Mouse (Mus musculus) kidney, adult 2 months (tissue): Measurements from ENCODE around the gene Maco1. TPM values are rescaled to one million over a fixed set of nuclear protein-coding genes. Genes with fewer than 3 reads are reported as not detected.
"Not testable (repeated sequence)": the region's sequence is repeated elsewhere in the genome, so short reads cannot be mapped to it uniquely, and the experiment has no call there.

Experiments used
- DNase-seq: peaks from one replicate; pipeline ENCODE4 v3.0.0; 2021
- H3K27ac ChIP-seq: fragments of 200-500 bp; 2 replicates; pipeline ENCODE4 v1.5.1; 2012; ENCODE audit warnings: low read depth, low read length, control low read depth, inconsistent platforms; ENCODE audit not compliant: insufficient read depth
- H3K27me3 ChIP-seq: fragments of 200-500 bp; replicated peaks from 2 replicates; pipeline ENCODE4 v1.6.1; 2012; ENCODE audit warnings: mild to moderate bottlenecking, moderate library complexity, low read length, inconsistent platforms; ENCODE audit not compliant: control insufficient read depth, insufficient read depth
- H3K36me3 ChIP-seq: fragments of 200-500 bp; 2 replicates; pipeline ENCODE4 v1.6.1; 2012; ENCODE audit warnings: mild to moderate bottlenecking, moderate library complexity, low read length, inconsistent platforms; ENCODE audit not compliant: control insufficient read depth, insufficient read depth
- H3K4me1 ChIP-seq: fragments of 200-500 bp; 2 replicates; pipeline ENCODE4 v1.6.1; 2011; ENCODE audit warnings: low read length; ENCODE audit not compliant: control insufficient read depth, insufficient read depth
- H3K4me3 ChIP-seq: fragments of 200-500 bp; 2 replicates; pipeline ENCODE4 v1.5.1; 2011; ENCODE audit warnings: mild to moderate bottlenecking, low read depth, low read length, control low read depth; ENCODE audit not compliant: insufficient read depth
- CTCF ChIP-seq: fragments of 200-500 bp; conservative IDR thresholded peaks from 2 replicates; pipeline ENCODE4 v1.5.1; 2011; ENCODE audit warnings: low read depth, mild to moderate bottlenecking, control low read depth, low read length, moderate library complexity, mixed read lengths; ENCODE audit not compliant: insufficient read depth, insufficient read length
- POLR2A ChIP-seq: fragments of 200-500 bp; IDR thresholded peaks from one replicate; pipeline ENCODE4 v1.6.1; 2011; ENCODE audit warnings: low read depth, low read length, control low read depth
- WGBS: fragments of 180-500 bp; shearing (Covaris S2); methylation state at CpG from one replicate; pipeline ENCODE4 v1.1.7; 2018; 5-methylcytosine and 5-hydroxymethylcytosine counted together
- polyA plus RNA-seq: library from polyadenylated mRNA; depleted of rRNA; stranded (reverse); fragments of >200 nt; gene quantifications from 2 replicates; pipeline ENCODE4 v1.2.3, GENCODE M21; 2012

Maco1 gene
- polyA plus RNA-seq, 1 experiment: 10.8 TPM

DNA sequence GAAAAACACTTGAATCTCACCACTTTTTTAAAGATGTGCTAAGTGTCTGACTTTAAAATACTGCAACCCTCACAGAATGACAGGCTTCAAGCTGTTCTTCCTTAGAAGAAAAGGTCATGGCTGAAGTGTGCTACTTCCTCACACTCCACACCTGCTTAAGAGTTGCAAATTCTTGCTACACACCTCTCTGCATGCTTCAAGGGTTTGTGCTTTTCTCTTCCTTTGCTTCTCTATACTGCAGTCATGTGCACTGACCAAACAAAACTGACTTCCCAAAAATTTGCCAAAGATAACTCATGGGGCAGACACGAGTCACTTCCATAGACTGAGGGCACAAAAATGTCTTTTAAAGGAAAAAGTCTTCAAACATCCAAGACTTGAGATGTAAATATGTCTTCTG lies 14.9 kb downstream of the Maco1 start:
- H3K36me3 ChIP-seq: no peaks in the 10 kb centered on the region
- TF ChIP-seq POLR2A (no peak), CTCF (no peak)
- no peaks in the 10 kb centered on the region for H3K27me3 ChIP-seq
- no peak overlapping the region for H3K27ac ChIP-seq
- peaks cover 7% of the 10 kb centered on the region; the same call in 1 of the 2 replicates for H3K4me1 ChIP-seq
- no peak overlapping the region for H3K4me3 ChIP-seq
- no peak for DNase-seq
- 58% methylated on average over 1 of the region's 1 CpGs for WGBS

DNA sequence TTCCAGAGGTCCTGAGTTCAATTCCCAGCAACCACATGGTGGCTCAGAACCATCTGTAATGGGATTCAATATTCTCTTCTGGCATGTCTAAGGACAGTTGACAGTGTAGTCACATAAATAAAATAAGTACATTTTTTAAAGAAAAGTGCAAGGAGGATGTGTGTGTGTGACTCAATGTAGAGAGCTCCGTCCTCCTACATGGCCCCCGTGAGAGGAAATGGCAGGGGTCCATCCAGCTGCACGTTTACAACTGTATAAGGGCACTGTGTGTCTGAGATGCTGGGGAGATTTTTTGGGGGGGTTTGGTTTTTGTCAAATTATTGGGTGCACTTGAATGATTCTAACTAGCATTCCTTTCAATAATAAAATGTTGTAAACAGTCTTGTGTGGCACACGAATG lies 17.7 kb downstream of the Maco1 start:
- TF ChIP-seq CTCF: no peak
- TF ChIP-seq POLR2A: no peak

DNA sequence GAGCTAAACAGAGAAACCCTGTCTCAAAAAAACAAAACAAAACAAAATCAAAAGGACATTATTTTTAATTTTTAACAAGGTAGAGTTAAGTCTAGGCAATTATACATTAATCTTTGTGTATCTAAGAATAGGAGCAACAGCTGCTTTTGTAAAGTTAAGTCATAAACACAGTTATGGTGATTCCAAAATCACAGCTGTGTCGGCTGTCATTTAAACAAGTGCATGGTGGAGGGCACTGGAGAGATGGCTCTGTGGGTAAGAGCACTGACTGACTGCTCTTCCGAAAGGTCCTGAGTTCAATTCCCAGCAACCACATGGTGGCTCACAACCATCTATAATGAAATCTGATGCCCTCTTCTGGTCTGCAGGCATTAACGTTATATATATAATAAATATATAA lies 21.2 kb downstream of the Maco1 start:
- no peak overlapping the region for H3K27ac ChIP-seq
- H3K4me3 ChIP-seq: no peak overlapping the region
- TF ChIP-seq POLR2A (no peak), CTCF (no peak)
- peaks cover 2% of the 10 kb centered on the region; the same call in 1 of the 2 replicates for H3K36me3 ChIP-seq
- no peak for DNase-seq
- WGBS: 75% methylated on average over 3 of the region's 3 CpGs
- H3K27me3 ChIP-seq: no peaks in the 10 kb centered on the region
- H3K4me1 ChIP-seq: no peaks in the 10 kb centered on the region

More for the DNA sequence above, 17.7 kb downstream of the Maco1 start:
- Histone ChIP-seq H3K27me3 (no peaks in the 10 kb centered on the region), H3K36me3 (peaks cover 2% of the 10 kb centered on the region; the same call in 1 of the 2 replicates), H3K4me3 (no peak overlapping the region), H3K4me1 (no peaks in the 10 kb centered on the region; the same call in 1 of the 2 replicates), H3K27ac (no peak overlapping the region)
- no peak for DNase-seq
- 79% methylated on average over 4 of the region's 4 CpGs for WGBS

DNA sequence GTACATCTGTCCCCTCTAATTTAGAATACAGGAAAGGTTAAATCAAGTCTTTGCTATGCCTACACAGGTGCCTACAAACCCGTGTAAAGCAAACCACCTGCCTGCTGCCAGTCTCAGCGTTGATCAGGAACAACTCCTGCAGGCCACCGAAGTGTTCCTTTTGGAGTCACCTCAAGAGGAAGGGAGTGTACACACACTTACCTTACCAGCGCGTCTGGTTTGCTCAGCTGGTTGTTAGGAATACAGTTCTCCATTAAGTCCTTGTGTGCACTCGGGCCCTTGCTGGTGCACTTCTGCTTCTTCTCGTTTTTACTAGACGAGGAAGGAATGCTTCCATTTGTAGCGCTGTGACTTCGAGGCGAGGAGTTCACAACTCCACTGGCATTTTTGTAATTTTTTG lies 25.3 kb downstream of the Maco1 start:
- no peak for DNase-seq
- 88% methylated on average over 11 of the region's 11 CpGs for WGBS
- H3K4me1 ChIP-seq: peaks cover 4% of the 10 kb centered on the region; the same call in 1 of the 2 replicates
- no peaks in the 10 kb centered on the region; the same call in 1 of the 2 replicates for H3K36me3 ChIP-seq
- no peak overlapping the region for H3K4me3 ChIP-seq
- no peaks in the 10 kb centered on the region for H3K27me3 ChIP-seq
- no peak overlapping the region for H3K27ac ChIP-seq
- TF ChIP-seq POLR2A (no peak), CTCF (no peak)

DNA sequence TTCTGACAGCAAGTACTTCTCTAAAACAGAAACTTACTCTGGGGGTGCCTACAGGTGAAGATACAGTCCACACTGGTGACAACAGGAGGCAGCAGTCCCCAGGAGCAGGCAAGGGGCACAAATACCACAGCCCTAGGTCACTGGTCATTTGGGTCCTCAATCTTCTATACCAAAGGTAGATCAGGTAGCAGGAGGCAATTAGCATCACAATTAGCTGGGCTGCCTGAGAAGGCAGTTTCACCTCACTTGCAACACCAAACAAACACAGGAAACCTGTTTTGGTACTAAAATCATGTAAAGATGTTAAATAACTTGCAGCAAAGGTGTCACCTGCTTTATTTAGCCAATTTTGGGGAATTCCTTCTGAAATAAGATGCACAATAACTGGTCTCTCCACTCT lies 26.8 kb downstream of the Maco1 start:
- H3K4me3 ChIP-seq: no peak overlapping the region
- DNase-seq: no peak
- no peak for TF ChIP-seq CTCF
- TF ChIP-seq POLR2A: no peak
- H3K36me3 ChIP-seq: no peaks in the 10 kb centered on the region; the same call in 1 of the 2 replicates
- H3K27ac ChIP-seq: no peak overlapping the region
- H3K27me3 ChIP-seq: no peaks in the 10 kb centered on the region
- peaks cover 4% of the 10 kb centered on the region; the same call in 1 of the 2 replicates for H3K4me1 ChIP-seq

DNA sequence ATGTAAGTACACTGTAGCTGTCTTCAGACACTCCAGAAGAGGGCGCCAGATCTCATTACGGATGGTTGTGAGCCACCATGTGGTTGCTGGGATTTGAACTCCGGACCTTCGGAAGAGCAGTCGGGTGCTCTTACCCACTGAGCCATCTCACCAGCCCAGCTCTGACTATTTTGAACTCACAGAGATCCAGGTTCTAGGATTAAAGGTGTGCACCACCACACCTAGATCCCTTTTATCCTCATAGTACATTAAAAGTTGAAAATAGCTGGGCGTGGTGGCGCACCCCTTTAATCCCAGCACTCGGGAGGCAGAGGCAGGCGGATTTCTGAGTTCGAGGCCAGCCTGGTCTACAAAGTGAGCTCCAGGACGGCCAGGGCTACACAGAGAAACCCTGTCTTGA lies 27.3 kb downstream of the Maco1 start:
- H3K36me3 ChIP-seq, DNase-seq, H3K4me1 ChIP-seq, H3K27ac ChIP-seq, H3K27me3 ChIP-seq, H3K4me3 ChIP-seq: not testable (repeated sequence)
- 96% methylated on average over 11 of the region's 11 CpGs for WGBS

DNA sequence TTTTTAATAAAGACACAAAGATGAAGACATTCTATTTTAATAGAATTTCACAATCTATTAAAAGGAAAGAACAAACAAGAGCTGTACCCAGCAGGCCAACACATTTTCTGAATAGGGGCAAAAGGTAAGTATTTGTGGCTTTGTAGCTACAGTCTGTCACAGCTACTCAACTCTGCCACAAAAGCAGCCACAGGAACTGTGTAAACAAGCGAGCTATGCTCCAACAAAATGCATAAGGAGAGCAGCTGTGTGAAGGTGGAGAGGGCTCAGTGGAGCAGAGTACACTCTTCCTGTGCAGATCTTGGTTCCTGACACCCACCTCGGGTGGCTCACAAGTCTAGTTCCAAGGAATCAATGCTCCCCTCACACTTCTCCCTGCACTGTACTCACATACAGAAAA lies 29.6 kb downstream of the Maco1 start:
- Histone ChIP-seq H3K4me3 (no peak overlapping the region), H3K27ac (no peak overlapping the region), H3K27me3 (no peaks in the 10 kb centered on the region), H3K36me3 (no peaks in the 10 kb centered on the region; the same call in 1 of the 2 replicates), H3K4me1 (peaks cover 4% of the 10 kb centered on the region; the same call in 1 of the 2 replicates)
- DNase-seq: no peak
- WGBS: 61% methylated on average over 2 of the region's 2 CpGs
- TF ChIP-seq CTCF (no peak), POLR2A (no peak)

DNA sequence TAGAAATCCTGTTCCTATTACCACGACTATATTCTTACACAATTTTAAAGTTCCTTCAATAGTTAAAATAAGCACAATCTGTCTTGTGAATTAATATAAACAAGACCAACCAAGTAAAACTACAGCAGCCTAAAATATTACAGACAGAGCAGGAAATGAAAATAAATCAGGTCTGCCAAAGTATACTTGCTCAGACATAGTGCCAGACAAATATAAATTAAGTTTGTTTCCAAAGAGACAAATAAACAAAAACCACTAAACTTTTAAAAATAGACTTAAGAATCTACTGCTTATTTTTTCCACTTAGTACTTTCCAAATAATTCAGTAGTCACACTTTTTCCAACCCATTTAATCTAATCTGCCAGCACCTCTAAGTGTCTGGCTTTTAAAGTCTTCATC lies 32.1 kb downstream of the Maco1 start:
- no peak for TF ChIP-seq POLR2A
- Histone ChIP-seq H3K27me3 (no peaks in the 10 kb centered on the region), H3K4me3 (no peak overlapping the region), H3K36me3 (no peaks in the 10 kb centered on the region; the same call in 1 of the 2 replicates), H3K4me1 (peaks cover 4% of the 10 kb centered on the region; the same call in 1 of the 2 replicates), H3K27ac (no peak overlapping the region)
- WGBS: 52% methylated on average over 1 of the region's 1 CpGs
- no peak for DNase-seq
